Mouse (Mus musculus): Measurements from ENCODE around the gene Flt4.

The Flt4 gene

DNA sequence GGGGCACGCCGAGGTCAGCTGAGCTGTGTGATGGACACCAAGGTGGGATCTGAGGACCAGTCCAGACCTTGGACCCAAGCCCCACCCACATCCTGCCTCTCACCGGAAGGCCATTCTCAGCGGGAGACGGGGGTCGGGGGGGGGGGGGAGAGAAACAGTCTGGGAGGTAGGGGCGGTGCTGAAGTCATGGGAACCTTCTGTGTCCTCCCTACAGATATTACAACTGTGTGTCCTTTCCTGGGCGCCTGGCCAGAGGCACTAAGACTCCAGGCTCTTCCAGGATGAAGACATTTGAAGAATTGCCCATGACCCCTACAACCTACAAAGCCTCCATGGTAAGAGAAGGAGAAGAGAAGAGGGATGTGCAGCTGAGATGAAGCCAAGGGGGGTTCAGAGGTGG lies 36.6 kb downstream of the Flt4 start:
- CTCF ChIA-PET = no interaction called here

DNA sequence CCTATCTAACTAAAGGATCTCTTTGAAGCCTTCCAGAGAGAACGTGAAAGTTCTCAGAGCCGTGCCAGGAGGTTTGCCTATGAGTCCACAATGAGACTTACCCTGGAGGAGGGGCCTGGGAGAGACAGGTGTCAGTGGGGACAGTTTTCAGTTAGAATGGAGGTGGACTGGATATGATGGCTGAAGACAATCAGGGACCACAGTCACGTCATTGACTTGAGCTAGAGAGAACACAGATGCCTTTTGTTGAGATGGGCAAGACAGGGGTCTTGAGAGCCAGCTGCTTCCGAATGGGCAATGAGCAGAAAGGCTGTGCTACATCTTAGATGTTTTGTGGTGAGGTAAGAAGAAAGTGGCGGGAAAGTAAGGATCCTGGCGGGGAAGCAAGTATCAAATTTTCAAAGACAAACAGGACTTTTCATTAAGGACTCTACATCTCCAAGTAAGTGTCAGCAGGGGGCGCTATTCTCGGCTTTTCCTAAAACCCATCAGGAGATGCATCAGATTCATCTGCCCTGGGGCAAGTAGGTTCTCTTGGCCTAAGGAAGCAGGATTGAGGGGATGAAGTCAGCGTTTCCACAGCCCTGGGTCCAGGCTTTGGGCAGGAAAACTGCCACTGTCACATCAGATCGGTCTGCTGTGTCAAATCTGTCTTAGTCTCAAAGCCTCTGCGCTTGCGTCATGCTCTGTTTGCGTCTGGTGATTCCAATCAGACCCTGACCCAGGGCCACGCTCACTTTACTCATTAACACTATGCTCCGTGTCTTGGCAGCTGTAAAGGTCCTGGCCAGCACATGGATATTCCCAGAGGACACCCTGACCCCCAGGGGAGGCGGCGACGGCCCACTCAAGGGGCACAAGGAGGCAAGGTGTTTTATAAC lies 41.3 kb downstream of the Flt4 start:
- CTCF ChIA-PET = interaction anchor here (0.7 kb wide), 2 partner anchors 196 to 219 kb away, joined by 7 to 11 read pairs; no protein-coding TSS in a partner anchor

DNA sequence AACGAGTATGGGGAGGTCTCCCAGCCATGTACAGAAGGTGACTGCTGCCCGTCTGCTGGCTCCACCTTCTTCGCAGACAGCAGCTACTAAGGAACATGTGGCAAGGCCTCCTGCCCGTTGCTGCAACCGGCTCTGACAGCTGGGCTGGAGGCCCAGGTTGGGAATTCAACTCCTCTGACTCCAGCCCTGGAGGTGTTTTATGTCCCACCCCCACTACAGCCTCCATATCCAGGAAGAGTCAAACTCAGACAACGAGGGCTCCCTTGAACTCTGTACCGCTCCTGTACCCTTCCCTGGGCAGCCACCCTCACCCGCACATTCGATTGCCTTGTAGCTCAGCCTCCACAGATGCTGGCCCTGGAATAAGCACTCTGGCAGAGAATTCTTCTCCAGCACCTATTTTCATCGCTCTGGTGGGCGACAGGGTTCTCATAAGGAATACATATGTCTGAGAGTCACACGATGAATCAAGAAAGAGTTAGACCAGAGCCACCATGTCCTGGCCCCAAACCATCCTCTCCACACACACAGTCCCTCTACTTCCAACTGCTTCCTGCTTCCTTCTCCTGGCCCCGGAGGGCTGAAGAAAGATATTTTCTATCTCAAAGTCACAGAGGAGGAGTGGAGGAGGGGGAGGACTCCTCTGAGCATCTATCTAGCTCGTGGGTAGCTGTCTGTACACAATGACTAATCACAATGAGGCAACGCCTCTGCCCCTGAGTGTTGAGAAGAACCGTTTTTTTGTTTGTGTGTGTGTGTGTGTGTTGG lies 42.1 kb downstream of the Flt4 start:
- CTCF ChIA-PET = interaction anchor here (0.7 kb wide), 2 partner anchors 9 to 80 kb away, joined by 3 to 4 read pairs; no protein-coding TSS in a partner anchor

DNA sequence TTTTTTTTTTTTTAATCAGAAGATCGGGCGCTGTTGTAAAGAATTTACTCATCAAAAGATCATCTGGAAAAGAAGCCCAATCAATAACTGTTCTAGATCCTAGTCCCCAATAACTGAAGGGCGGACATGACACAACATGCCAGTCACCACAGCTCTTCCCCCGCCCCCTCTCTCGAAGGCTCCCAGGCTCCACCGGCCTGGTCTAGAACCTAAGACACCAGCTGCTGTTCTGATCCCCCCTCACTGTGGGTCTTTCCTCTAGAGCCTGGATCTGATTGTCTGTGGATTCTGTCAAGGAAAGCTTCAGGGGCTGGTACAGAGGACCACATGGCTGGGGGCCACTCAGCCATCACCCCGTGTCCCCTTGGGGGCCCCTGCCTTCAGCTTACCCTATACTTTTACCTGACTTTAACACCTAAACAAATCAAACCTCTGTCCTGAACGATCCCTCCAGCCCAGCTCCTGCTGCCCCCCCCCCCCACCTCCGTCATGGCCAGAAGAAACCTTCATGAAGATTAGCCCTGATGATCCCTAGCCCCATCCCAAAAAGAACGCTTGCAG lies 42.8 kb downstream of the Flt4 start:
- CTCF ChIA-PET = interaction anchor here (0.7 kb wide), 2 partner anchors 10 to 80 kb away, joined by 3 to 4 read pairs; no protein-coding TSS in a partner anchor

DNA sequence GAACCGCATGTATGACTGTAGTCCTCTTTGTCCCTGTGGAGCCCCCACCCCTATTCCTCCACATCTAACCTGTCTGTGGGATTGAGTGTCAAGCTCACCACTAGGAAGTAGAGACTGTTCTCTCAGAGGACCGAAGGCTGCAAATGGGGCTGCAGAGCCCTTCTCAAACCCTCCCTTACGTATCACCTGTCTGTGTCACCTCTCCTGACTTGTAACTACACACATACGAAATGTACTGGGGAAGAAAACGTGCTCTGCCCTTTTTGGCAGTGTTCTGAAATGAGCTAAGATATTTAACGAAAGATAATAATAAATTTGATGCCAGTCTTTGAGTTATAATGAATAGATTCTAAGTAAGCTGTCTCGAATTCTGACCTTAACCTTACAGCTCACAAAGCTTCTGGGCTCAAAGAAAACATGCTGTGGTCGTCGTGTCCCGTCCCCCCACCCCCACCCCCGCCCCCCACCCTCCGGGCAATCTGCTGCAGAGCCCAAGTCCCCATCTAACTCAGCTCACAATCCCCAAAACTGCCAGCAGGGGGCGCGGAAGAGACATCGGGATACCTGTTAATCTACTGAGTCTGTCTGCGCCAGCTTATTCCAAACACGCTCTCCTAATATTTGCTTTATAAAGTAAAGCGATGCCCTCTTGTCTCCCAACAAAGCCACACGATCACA lies 43.5 kb downstream of the Flt4 start:
- CTCF ChIA-PET = no interaction called here

DNA sequence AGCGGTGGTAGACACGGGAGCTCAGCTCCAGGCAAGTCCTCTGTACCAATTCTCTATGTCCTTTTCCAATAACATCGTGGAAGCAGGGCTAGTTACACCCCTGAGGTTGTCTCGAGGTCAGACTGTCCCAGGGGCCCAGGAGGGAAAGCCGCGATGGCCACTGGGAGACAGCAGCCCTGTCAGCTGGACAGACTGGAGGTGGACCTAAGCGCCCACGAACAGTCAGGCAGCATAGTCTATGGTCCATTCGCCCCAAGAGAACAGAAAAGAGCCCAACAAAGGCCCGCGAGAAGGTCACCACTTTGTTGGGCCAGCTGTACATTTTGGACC lies 44.0 kb downstream of the Flt4 start:
- CTCF ChIA-PET = no interaction called here

DNA sequence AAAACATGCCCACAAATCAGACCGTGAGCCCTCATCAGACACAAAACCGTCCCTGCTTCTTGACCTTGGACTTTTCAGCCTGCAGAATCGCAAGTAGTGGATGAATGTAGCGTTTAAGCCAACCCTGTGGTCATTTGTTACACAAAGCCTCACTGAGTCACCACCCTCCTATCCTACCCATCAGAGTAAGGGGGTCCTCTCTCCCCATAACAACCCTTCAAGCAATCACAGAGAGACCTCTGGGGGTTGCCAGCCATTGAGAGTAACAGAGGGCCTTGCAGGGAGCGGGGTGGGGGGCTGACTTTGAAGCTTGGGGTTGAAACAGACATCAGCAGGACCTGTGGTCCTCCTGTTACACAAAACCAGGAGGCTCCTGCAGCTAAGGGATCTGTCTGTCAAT lies 45.6 kb downstream of the Flt4 start:
- CTCF ChIA-PET = no interaction called here

DNA sequence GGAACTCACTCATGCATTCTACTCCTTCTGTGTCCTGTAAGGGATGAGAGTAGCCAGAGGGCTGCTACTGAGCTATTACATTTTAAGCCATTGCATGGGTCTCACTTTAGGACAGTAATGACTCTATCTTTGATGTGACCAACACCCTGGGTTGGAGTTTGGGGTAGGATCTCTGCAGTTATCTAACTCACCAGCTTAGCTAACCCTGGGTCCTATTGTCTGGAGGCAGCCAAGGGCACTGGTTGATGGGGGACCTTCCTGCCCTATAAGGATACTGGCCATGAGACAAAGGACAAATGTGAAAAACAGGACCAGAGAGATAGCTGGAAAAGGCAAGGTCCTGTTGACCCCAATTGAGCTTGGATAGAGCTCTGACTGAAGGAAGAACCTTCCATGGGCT lies 46.4 kb downstream of the Flt4 start:
- CTCF ChIA-PET = no interaction called here

DNA sequence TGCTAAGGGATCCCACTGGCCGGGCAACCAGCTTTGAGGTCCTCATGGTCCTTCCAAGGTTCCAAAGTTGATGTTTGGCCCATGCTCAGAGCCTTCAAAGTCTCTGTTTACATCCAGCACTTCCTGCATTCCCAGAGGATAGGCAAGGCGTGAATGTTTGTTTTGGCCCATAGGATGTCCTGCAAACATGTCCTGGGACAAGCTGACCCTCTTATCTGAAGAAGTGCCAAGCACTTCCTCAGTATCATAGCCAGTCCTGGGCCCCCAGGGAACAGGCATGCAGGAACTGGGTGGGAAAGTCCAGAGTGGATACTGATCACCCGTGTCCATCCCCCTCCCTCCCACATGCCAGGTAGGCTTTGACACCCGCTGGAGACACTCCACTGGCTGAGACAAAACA lies 49.0 kb downstream of the Flt4 start:
- CTCF ChIA-PET = no interaction called here

DNA sequence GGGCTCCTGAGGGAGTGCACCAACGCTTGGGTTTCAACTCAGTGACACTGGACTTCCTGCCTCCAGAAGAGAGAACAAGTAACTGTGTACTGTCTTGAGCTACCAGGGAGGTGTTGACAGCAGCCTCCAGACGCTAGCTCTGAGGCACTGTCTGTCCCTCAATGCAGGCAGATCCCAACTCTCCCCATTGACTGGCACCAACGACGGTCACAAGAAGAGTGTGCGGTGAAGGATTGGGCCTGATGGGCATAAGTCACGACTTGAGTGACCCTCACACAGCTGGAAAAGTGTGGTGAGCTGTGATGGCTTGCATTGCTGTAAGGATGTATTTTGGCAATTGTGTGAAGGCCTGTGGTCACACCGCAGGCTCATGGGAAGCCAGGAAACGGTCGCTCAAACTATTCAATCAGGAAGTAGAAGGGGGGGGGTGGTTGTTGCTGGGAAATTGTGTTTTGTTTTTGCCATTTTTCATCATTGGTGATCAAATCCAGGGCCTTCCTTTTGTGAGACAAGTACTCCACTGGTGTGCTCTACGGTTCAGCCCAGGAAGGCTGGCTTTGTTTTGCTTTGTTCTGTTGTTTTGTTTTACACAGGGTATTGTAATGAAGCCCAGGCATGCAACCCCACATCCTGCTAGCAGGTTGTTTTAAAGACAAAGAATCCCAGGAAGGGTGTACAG lies 49.9 kb downstream of the Flt4 start:
- CTCF ChIA-PET = interaction anchor here (0.6 kb wide), 1 partner anchor 51 kb away, joined by 3 read pairs; no protein-coding TSS in a partner anchor

DNA sequence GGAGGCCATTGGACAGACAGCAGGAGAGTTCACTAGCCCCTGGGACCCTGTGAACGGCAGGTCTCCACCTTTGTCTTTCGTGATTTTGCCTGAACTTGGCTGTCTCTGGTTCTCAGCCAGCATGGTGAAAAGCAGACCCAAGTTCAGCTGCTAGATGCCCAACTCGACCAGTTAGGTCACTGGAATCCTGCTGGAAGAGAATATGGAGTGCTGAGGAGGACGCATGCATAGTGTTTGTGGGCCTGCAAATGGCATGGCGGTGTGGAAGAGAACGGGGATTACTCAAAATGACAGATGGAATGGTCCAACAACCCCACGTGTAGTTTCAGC lies 50.4 kb downstream of the Flt4 start:
- CTCF ChIA-PET = no interaction called here

DNA sequence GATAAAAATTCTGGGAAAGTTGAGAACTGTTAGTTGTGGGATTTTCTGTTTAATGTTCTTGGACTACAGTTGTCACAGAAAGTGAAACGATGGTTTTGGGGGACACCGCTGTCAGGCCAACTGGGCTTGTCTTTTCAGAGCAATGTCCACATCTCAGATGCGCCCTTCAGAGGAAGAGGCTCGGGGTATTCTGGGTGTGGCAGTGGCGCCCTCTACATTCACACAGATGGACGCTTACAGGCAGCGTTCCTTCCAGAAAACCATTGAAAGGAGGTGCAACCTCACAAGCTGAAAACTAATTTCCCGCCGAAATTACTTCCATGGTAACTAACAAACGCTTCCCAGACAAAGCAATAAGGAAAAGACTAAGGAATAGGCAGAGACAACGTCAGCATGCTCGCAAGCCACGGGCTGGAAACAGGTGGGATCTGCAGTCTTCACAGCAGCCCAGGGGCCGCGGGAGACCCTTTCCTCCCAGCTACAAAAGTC lies 53.3 kb downstream of the Flt4 start:
- CTCF ChIA-PET = no interaction called here

DNA sequence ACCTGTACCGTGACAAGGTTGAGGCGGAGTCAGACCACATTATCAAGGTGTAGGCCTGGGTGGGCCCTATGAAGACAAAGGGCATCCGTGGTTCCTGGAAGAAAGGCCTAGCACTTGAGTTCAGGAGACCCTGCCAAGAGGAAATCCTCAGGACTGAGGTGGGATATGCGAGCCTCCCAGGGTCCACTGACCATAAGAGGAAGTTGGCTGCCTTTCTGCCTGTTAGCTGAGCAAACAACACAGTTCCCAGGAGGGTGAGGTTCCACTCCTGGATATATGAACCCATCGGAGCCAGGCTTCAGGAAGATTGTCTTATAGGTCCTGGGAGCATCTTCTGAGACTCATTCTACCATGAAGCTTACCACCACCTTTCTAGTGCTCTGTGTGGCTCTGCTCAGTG lies 54.2 kb downstream of the Flt4 start, which contains the start of gene Scgb3a1:
Scgb3a1 (plus strand) TSS at position 301 of the 400 bp plus-strand sequence.
- CTCF ChIA-PET = no interaction called here

DNA sequence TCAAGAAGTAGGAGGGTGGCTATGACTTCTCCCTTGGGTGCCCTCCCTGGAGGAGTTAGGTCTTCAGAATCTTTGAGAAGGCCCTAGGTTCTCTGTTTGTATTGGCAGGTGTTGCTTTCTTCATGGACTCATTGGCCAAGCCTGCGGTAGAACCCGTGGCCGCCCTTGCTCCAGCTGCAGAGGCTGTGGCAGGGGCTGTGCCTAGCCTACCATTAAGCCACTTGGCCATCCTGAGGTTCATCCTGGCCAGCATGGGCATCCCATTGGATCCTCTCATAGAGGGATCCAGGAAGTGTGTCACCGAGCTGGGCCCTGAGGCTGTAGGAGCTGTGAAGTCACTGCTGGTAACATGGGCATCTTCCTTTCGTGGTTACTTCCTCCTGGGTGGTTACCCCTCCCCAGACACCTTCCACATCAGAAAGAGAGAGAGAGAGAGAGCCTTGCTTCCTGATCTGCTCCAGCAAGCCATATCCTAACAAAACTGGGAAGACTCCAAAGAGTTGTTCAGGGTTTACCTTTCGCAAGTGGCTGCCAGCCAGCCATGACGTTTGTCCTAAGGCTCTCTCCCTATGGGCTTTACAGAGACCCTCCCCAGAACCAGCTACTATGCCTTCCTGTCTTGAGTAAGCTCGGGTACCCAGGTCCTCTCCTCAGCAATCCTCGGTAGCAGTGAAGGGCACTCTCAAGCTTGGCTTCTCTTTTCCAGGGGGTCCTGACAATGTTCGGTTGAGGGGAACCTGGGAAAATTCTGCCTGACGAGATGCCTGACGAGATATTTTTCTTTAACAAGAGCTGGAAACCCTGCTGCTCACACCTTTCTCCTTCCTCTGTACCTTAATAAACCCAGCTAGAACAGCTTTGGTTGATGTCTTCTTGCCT lies 55.4 kb downstream of the Flt4 start:
- CTCF ChIA-PET = no interaction called here

DNA sequence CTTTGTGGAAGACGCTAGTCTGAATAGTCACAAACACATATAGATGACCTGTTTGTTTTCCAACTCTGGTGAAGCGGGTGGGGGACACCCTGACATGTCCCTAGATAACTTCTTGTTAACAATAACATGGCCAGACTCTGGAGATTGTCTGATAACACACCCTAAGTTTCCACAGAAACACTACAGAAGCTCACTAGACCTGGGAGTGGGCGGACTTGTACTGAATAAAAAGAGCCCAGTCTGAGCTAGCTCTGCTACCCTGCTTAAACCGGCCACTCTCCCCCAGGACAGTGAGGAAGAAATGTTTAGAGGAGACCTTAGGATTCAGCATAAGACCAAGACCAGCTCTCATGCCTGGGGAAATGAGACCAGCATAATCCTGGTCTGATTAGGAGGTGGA lies 56.4 kb downstream of the Flt4 start:
- CTCF ChIA-PET = no interaction called here

DNA sequence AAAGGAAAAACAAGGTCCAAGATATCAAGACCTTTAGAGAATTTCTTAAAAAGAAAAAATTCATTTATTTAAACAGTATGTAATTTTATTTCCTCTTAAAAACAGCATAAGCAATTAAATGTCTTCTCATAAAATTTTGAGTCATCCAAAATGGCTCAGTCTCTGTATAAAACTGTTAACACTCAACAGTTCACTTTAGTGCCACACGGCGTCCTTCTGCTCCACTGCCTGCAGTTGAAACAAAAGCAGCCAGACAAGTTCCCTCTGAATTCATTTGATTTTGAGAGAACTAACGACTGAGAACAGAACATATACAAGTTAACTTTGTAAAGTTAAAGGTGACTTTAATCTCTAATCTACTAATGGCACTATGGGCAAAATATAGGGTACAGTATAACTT lies 64.4 kb downstream of the Flt4 start:
- CTCF ChIA-PET = no interaction called here

DNA sequence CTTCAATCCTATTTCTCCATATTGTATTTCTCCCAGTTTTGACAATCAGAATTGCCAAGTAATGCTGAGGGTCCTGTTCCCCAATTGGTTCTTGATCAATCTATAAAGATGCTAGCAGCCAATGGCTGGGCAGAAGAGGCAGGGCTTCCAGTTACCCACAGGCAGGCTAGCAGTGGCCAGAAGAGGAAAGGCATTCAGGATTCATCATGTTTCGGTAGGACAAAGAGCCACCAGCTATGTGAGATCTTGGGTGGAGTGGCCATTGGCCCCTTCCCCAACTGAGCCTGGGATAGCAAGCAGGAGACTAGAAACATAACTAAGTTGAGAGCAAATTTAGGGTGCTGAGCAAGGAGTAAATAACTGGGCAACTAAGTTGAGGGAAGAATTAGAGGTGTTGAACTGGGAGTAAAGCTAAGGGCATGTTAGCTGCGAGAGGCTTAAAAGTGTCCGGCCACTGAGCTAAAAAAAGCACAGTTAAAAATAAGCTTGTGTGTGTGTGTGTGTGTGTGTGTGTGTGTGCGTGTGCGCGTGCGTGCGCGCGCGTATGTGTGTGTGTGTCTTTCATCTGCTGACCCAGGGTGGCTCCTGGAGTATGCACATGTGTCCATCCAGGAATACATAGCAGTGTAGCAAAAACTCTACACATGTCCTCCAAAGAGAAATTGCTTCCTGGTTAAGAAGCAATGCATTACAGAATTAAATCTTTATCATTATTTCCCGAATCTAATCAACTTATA lies 75.3 kb downstream of the Flt4 start:
- CTCF ChIA-PET = no interaction called here

DNA sequence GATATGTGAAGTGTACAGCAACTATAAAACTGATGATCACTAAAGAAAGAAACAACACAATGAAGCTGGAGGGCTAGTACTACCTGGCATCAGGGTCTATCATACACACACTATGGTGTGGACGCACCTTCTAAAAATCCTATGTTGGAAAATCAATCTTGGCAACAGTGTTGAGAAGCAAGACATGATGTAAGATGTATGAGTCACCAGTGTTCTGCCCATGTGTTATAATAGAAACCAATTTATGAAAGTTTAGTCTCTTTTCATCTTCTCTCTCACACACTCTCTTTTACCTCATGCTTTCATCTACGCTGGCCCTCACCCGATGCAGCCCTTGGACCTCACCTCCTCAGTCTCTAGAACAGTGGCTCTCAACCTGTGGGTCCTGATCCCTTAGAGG lies 86.0 kb downstream of the Flt4 start:
- CTCF ChIA-PET = no interaction called here

DNA sequence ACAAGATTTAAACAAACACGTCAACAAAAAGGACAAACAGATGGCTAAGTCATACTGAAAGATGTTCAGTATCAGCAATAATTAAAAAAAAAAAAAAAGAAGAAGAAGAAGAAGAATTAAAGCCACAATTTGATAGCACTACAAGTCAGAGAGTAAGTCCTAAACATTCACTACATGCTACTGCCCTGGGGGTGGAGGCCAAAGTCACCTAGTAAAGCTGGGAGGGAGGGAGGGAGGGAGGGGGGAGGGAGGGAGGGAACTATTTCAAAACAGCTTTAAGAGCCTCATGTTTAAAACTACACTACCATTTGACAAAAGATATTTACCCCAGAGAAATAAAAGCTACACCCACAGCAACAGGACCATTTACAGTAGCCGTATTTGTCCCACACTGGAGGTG lies 86.6 kb downstream of the Flt4 start:
- CTCF ChIA-PET = interaction anchor here (0.5 kb wide), 1 partner anchor 97 kb away, joined by 3 read pairs; no protein-coding TSS in a partner anchor

DNA sequence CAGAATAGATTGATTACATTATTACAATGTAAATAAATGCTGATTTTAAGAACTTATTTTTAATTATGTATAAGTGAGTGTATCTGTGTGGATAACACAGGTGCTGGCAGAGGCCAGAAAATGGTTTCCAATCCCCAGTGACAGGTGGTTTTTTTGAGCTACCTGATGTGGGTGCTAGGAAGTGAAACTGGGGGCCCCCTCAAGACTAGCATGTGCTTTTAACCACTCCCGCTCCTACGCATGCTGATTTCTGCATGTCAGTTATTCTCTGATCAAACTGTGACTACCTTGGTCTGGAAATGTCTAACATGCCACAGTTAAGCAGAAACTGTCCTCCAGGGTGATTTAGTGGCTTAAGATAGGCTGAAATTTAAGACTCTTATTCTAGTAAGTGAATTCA lies 87.4 kb downstream of the Flt4 start:
- CTCF ChIA-PET = no interaction called here
